ENCODE assay signal across 24 mouse cellular contexts in genomic region chr10:92112790-92113189, GRCm38 (mm10).
DNase-seq lines count a peak whose midpoint lies in the region; ATAC-seq and TF ChIP-seq lines count a peak whose summit lies in the region.
"Had no signal": no experiment of that assay in that cellular context is flagged by ENCODE, and none has a peak within 500 bp of the region (broad histone marks: within the 10 kb centered on the region; RNA-seq: fewer than 3 reads in every experiment).

No protein-coding gene starts in this region.

- H3K27me3 ChIP-seq in forebrain, embryonic 12.5 days = no peaks in the 10 kb centered on the region
- no peaks in the 10 kb centered on the region for H3K27me3 ChIP-seq in forebrain, embryonic 13.5 days
- no peaks in the 10 kb centered on the region for H3K27me3 ChIP-seq in midbrain, embryonic 12.5 days
- H3K27me3 ChIP-seq in midbrain, postnatal 0 days (ENCODE audit: insufficient read depth, low read length) = no peaks in the 10 kb centered on the region
- H3K27me3 ChIP-seq in midbrain, embryonic 16.5 days (ENCODE audit: control insufficient read depth, insufficient read depth, low read depth, low read length) = no peaks in the 10 kb centered on the region
- H3K27me3 ChIP-seq: embryonic facial prominence, embryonic 12.5 days; embryonic facial prominence, embryonic 15.5 days; heart, embryonic 12.5 days; heart, embryonic 15.5 days; hindbrain, embryonic 15.5 days had no signal

- no peak overlapping the region for H3K9ac ChIP-seq in forebrain, embryonic 12.5 days
- H3K9ac ChIP-seq in forebrain, embryonic 13.5 days = no peak overlapping the region
- no peak overlapping the region for H3K9ac ChIP-seq in midbrain, embryonic 12.5 days (replicated peaks)
- no peak overlapping the region for H3K9ac ChIP-seq in midbrain, postnatal 0 days (replicated peaks; ENCODE audit: low read length, poor library complexity, severe bottlenecking)
- no peak overlapping the region for H3K9ac ChIP-seq in midbrain, embryonic 16.5 days (ENCODE audit: low read depth, low read length)
- H3K9ac ChIP-seq: embryonic facial prominence, embryonic 12.5 days; embryonic facial prominence, embryonic 15.5 days; heart, embryonic 12.5 days; heart, embryonic 15.5 days; hindbrain, embryonic 15.5 days had no signal

- no peak overlapping the region for H3K4me2 ChIP-seq in forebrain, embryonic 12.5 days
- H3K4me2 ChIP-seq in forebrain, embryonic 13.5 days = no peak overlapping the region
- H3K4me2 ChIP-seq in midbrain, embryonic 12.5 days (replicated peaks) = no peak overlapping the region
- no peak overlapping the region for H3K4me2 ChIP-seq in midbrain, postnatal 0 days (ENCODE audit: low read depth, low read length, poor library complexity, severe bottlenecking)
- no peak overlapping the region for H3K4me2 ChIP-seq in midbrain, embryonic 16.5 days (ENCODE audit: low read length)
- H3K4me2 ChIP-seq: embryonic facial prominence, embryonic 12.5 days; embryonic facial prominence, embryonic 15.5 days; heart, embryonic 12.5 days; heart, embryonic 15.5 days; hindbrain, embryonic 15.5 days had no signal

- TF ChIP-seq CTCF in midbrain, postnatal 0 days (IDR thresholded peaks at IDR 0.05) = no peak

- H3K9me3 ChIP-seq in forebrain, embryonic 12.5 days = no peaks in the 10 kb centered on the region
- H3K9me3 ChIP-seq in forebrain, embryonic 13.5 days (replicated peaks) = no peaks in the 10 kb centered on the region
- H3K9me3 ChIP-seq in midbrain, embryonic 12.5 days = no peaks in the 10 kb centered on the region
- no peaks in the 10 kb centered on the region for H3K9me3 ChIP-seq in midbrain, postnatal 0 days (ENCODE audit: low read length)
- H3K9me3 ChIP-seq in midbrain, embryonic 16.5 days (replicated peaks; ENCODE audit: control insufficient read depth, low read length, poor library complexity, severe bottlenecking) = no peaks in the 10 kb centered on the region
- H3K9me3 ChIP-seq: embryonic facial prominence, embryonic 12.5 days; embryonic facial prominence, embryonic 15.5 days; heart, embryonic 12.5 days; heart, embryonic 15.5 days; hindbrain, embryonic 10.5 days; hindbrain, embryonic 15.5 days had no signal

- peak; percentile 20; the same call in 1 of the 2 replicates for ATAC-seq in forebrain, embryonic 12.5 days (ENCODE audit: low FRiP score)
- no peak for ATAC-seq in forebrain, embryonic 13.5 days
- peak; percentile 62; the same call in 1 of the 2 replicates for ATAC-seq in midbrain, embryonic 12.5 days (ENCODE audit: low FRiP score, low read depth)
- no peak for ATAC-seq in midbrain, postnatal 0 days (ENCODE audit: low FRiP score)
- ATAC-seq in midbrain, embryonic 16.5 days = no peak
- ATAC-seq: activated CD4-positive, CD25-positive, alpha-beta regulatory T cell, adult 4 months; forebrain, embryonic 16.5 days had no signal

- H3K36me3 ChIP-seq in forebrain, embryonic 12.5 days (replicated peaks) = peaks cover 15% of the 10 kb centered on the region
- H3K36me3 ChIP-seq in forebrain, embryonic 13.5 days (ENCODE audit: poor library complexity, severe bottlenecking) = peaks cover 6% of the 10 kb centered on the region
- H3K36me3 ChIP-seq in midbrain, embryonic 12.5 days = peaks cover 19% of the 10 kb centered on the region
- no peaks in the 10 kb centered on the region for H3K36me3 ChIP-seq in midbrain, postnatal 0 days (ENCODE audit: insufficient read depth, low read length)
- peaks cover 17% of the 10 kb centered on the region; the same call in 1 of the 2 replicates for H3K36me3 ChIP-seq in midbrain, embryonic 16.5 days (ENCODE audit: control insufficient read depth, insufficient read depth, low read length)
- H3K36me3 ChIP-seq: embryonic facial prominence, embryonic 12.5 days; embryonic facial prominence, embryonic 15.5 days; heart, embryonic 12.5 days; heart, embryonic 15.5 days had no signal

- no peak overlapping the region for H3K4me3 ChIP-seq in forebrain, embryonic 12.5 days (replicated peaks)
- H3K4me3 ChIP-seq in forebrain, embryonic 13.5 days = no peak overlapping the region
- H3K4me3 ChIP-seq in midbrain, embryonic 12.5 days = no peak overlapping the region
- H3K4me3 ChIP-seq in midbrain, postnatal 0 days (ENCODE audit: low read depth, low read length) = no peak overlapping the region
- H3K4me3 ChIP-seq in midbrain, embryonic 16.5 days (ENCODE audit: low read depth, low read length) = no peak overlapping the region
- H3K4me3 ChIP-seq: embryonic facial prominence, embryonic 12.5 days; embryonic facial prominence, embryonic 15.5 days; heart, embryonic 12.5 days; heart, embryonic 15.5 days; hindbrain, embryonic 10.5 days; hindbrain, embryonic 15.5 days had no signal

- H3K4me1 ChIP-seq in forebrain, embryonic 12.5 days = peaks cover 8% of the 10 kb centered on the region; the same call in 1 of the 2 replicates
- peaks cover 11% of the 10 kb centered on the region for H3K4me1 ChIP-seq in forebrain, embryonic 13.5 days
- H3K4me1 ChIP-seq in midbrain, embryonic 12.5 days = no peaks in the 10 kb centered on the region
- H3K4me1 ChIP-seq in midbrain, postnatal 0 days (ENCODE audit: insufficient read depth, low read length) = no peaks in the 10 kb centered on the region
- peaks cover 3% of the 10 kb centered on the region for H3K4me1 ChIP-seq in midbrain, embryonic 16.5 days (ENCODE audit: control insufficient read depth, insufficient read depth, low read length)
- H3K4me1 ChIP-seq: embryonic facial prominence, embryonic 12.5 days; embryonic facial prominence, embryonic 15.5 days; heart, embryonic 12.5 days; heart, embryonic 15.5 days; hindbrain, embryonic 10.5 days; hindbrain, embryonic 15.5 days had no signal

- no peak overlapping the region for H3K27ac ChIP-seq in forebrain, embryonic 12.5 days
- H3K27ac ChIP-seq in forebrain, embryonic 13.5 days = no peak overlapping the region
- H3K27ac ChIP-seq in midbrain, embryonic 12.5 days (replicated peaks) = peak overlapping the region; percentile 49; the same call in 1 of the 2 replicates
- no peak overlapping the region for H3K27ac ChIP-seq in midbrain, postnatal 0 days (ENCODE audit: low read depth, low read length)
- H3K27ac ChIP-seq in midbrain, embryonic 16.5 days (ENCODE audit: low read length) = peak overlapping the region; percentile 25
- H3K27ac ChIP-seq: embryonic facial prominence, embryonic 12.5 days; embryonic facial prominence, embryonic 15.5 days; heart, embryonic 15.5 days; hindbrain, embryonic 10.5 days; hindbrain, embryonic 15.5 days had no signal

- no peak for DNase-seq in midbrain, postnatal 0 days (ENCODE audit: low spot score)
- no peak for DNase-seq in yolk sac, embryonic 10.5 days (ENCODE audit: low spot score)
- DNase-seq: adrenal gland, adult 8-10 months; adrenal gland, postnatal 25 days; cerebellum, adult 18-20 months; cerebellum, adult 9-11 months; cerebellum, postnatal 25 days; gastrocnemius, postnatal 10 days; gastrocnemius, postnatal 36 days; heart, adult 18-20 months; heart, postnatal 10 days; heart, postnatal 36 days had no signal

- WGBS in forebrain, embryonic 12.5 days = 20% methylated on average over 2 of the region's 2 CpGs
- WGBS in forebrain, embryonic 13.5 days = 14% methylated on average over 2 of the region's 2 CpGs
- 12% methylated on average over 2 of the region's 2 CpGs for WGBS in midbrain, embryonic 12.5 days
- WGBS in midbrain, postnatal 0 days = 7% methylated on average over 2 of the region's 2 CpGs
- WGBS in midbrain, embryonic 16.5 days = 11% methylated on average over 2 of the region's 2 CpGs

Comparison
In these comparisons a context has a peak if more than half of its experiments do, and no peak if none do; other contexts are left out.
1. ATAC-seq: peak in forebrain, embryonic 12.5 days (single experiment) and midbrain, embryonic 12.5 days (single experiment); none in forebrain, embryonic 13.5 days (single experiment), midbrain, postnatal 0 days (single experiment) and midbrain, embryonic 16.5 days (single experiment).
2. H3K27ac ChIP-seq: peak in midbrain, embryonic 12.5 days (single experiment) and midbrain, embryonic 16.5 days (single experiment); none in forebrain, embryonic 12.5 days (single experiment), forebrain, embryonic 13.5 days (single experiment) and midbrain, postnatal 0 days (single experiment).